Mouse (Mus musculus): Measurements from ENCODE around the gene Tlcd1. TPM values are rescaled to one million over a fixed set of nuclear protein-coding genes. Genes with fewer than 3 reads are reported as not detected.

Gene Tlcd1
- polyA plus RNA-seq, 1 experiment from 2014 or later = 13.2 TPM

DNA sequence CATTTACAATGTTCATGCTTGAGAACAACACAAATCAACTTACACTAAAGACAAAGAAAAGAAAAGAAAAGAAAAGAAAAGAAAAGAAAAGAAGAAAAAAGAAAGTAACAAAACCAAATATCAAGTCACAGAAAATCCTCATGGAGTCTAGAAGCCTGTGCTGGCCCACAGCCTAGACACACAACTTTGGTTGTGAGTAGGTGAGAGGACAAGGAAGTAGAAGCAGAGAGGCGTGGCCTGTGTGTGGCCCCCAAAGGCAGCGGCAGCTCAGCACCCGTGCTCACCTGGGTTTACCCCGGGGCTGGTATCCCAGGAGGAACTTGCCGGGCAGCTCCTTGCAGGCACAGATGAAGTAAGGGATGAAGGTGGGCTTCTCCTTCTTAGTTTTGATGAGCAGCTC is 35.0 kb downstream of the Tlcd1 start:
- Histone ChIP-seq H3K4me1 (replicated peaks) (no peaks in the 10 kb centered on the region), H3K27me3 (no peaks in the 10 kb centered on the region), H3K36me3 (peaks cover 94% of the 10 kb centered on the region), H3K27ac (replicated peaks) (no peak overlapping the region), H3K9me3 (no peaks in the 10 kb centered on the region), H3K4me3 (no peak overlapping the region), H3K9ac (no peak overlapping the region), H3K4me2 (no peak overlapping the region)
- ATAC-seq (ENCODE audit: low FRiP score, low read depth) = no peak
- WGBS = 91% methylated on average over 5 of the region's 5 CpGs

DNA sequence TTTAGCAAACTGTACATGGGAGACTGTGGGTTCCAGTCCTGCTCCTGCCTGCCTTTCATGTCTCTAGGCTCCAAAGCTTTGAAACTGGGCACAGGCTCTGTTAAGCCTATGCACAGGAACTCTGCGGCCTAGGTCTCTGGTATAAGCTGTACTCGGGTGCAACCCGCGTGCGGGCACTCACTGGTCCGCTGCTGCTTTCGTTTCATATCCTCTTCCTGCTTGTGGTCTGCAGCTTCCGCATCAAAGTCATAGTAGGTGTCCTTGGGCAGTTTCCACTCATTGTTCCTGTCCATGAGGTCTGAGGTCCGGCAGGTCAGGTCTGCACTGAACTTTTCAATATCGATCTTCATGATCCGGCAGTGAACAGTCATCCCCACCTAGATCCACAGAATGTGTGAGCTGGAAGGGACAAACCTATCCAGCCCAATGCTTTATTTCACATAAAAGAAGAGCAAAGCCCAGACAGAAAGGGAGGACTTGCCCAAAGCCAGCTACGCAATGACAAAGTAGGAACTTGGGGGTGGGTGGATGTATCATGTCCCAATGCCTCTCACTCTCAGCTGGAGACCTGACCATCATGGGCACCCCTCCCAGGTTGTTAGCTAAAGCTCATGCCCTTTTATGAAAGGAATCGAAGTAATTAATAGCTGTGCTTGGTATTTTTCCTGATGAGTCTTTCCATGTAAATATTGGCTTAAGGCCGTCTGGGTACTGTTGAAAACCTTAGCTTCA is 36.7 kb downstream of the Tlcd1 start:
- WGBS = 96% methylated on average over 14 of the region's 14 CpGs
- H3K27me3 ChIP-seq = no peaks in the 10 kb centered on the region
- H3K4me1 ChIP-seq (replicated peaks) = no peaks in the 10 kb centered on the region
- H3K36me3 ChIP-seq = peaks cover 93% of the 10 kb centered on the region
- H3K4me3 ChIP-seq = no peak overlapping the region
- H3K9me3 ChIP-seq = no peaks in the 10 kb centered on the region
- no peak overlapping the region for H3K9ac ChIP-seq
- no peak for ATAC-seq (ENCODE audit: low FRiP score, low read depth)
- H3K27ac ChIP-seq (replicated peaks) = no peak overlapping the region
- no peak overlapping the region for H3K4me2 ChIP-seq

DNA sequence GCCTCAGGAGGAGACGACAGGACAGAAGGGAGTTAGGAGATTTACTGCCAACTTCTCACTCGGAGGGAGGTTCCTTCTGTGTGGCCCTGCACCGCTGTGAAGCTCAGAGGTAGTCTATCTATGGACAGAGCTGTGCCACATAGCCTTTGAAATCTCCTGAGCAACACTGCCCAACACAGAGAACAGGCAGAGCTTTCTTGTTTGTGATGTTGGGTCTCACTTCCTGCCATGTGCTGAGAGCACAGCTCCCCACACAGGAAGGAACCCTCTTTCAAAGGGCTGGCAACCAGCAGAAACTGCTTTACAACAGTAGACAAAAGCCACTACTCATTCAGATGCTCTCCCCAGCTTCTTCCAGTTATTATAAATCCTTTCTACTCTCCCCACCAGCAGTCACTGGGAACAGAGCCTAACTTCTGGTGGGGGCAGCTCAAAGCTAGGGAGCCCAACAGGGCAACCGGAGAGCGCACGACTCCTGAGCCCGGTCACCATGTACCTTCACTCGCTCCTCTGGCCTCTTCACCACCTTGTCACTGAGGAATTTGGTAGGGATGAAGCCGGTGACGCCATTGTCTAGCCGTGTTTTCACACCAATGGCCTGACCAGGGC is 39.3 kb downstream of the Tlcd1 start:
- 81% methylated on average over 11 of the region's 11 CpGs for WGBS
- peak; percentile 79 for ATAC-seq (ENCODE audit: low FRiP score, low read depth)
- Histone ChIP-seq H3K4me1 (replicated peaks) (no peaks in the 10 kb centered on the region), H3K4me2 (no peak overlapping the region), H3K4me3 (no peak overlapping the region), H3K9me3 (no peaks in the 10 kb centered on the region), H3K36me3 (peaks cover 93% of the 10 kb centered on the region), H3K27ac (replicated peaks) (peak overlapping the region; percentile 74), H3K27me3 (no peaks in the 10 kb centered on the region), H3K9ac (no peak overlapping the region)

- H3K9me3 ChIP-seq = no peaks in the 10 kb centered on the region
- whole genome bisulfite sequencing = 90% methylated on average over 4 of the region's 4 CpGs
- H3K27ac ChIP-seq (replicated peaks) = no peak overlapping the region
- ATAC-seq (ENCODE audit: low FRiP score, low read depth) = no peak
- no peaks in the 10 kb centered on the region for H3K27me3 ChIP-seq
- no peak overlapping the region for H3K4me2 ChIP-seq
- no peak overlapping the region for H3K9ac ChIP-seq
- H3K36me3 ChIP-seq = peaks cover 96% of the 10 kb centered on the region
- H3K4me1 ChIP-seq (replicated peaks) = no peaks in the 10 kb centered on the region
- H3K4me3 ChIP-seq = no peak overlapping the region
These were observed 47.1 kb downstream of the Tlcd1 start for GRCm38 (mm10) chr11:78223586-78223985.

Small RNA genes lying within 50 kb of the gene (microRNA-seq; reads per million reads assigned to microRNA genes)
- not detected for gene Mir7653

Other genes starting within 250 kb of the Tlcd1 start
- 123 and 151 TPM in 2 replicates for gene Sez6, start 245.9 kb upstream of the Tlcd1 start, polyA plus RNA-seq (2015; fragmentation: Nextera tagmentation; extraction: Ambion mirVana)
- 15.1 and 19.0 TPM in 2 replicates for gene Phf12, start 194.0 kb upstream of the Tlcd1 start, polyA plus RNA-seq (2015; fragmentation: Nextera tagmentation; extraction: Ambion mirVana)
- 48.6 and 55.6 TPM in 2 replicates for gene Dhrs13, start 144.4 kb upstream of the Tlcd1 start, polyA plus RNA-seq (2015; fragmentation: Nextera tagmentation; extraction: Ambion mirVana)
- 103 and 106 TPM in 2 replicates for gene Flot2, start 138.8 kb upstream of the Tlcd1 start, polyA plus RNA-seq (2015; fragmentation: Nextera tagmentation; extraction: Ambion mirVana)
- 30.9 and 32.5 TPM in 2 replicates for gene Eral1, start 96.3 kb upstream of the Tlcd1 start, polyA plus RNA-seq (2015; fragmentation: Nextera tagmentation; extraction: Ambion mirVana)
- 24.0 and 33.3 TPM in 2 replicates for gene Fam222b, start 82.1 kb upstream of the Tlcd1 start, polyA plus RNA-seq (2015; fragmentation: Nextera tagmentation; extraction: Ambion mirVana)
- 98.7 and 102 TPM in 2 replicates for gene Traf4, start 11.1 kb upstream of the Tlcd1 start, polyA plus RNA-seq (2015; fragmentation: Nextera tagmentation; extraction: Ambion mirVana)
- 7.5 and 8.5 TPM in 2 replicates for gene Nek8, start within 50 bp of the Tlcd1 start, polyA plus RNA-seq (2015; fragmentation: Nextera tagmentation; extraction: Ambion mirVana)
- 743 and 824 TPM in 2 replicates for gene Rpl23a, start 6.9 kb downstream of the Tlcd1 start, polyA plus RNA-seq (2015; fragmentation: Nextera tagmentation; extraction: Ambion mirVana)
- gene Rab34, start 11.7 kb downstream of the Tlcd1 start, polyA plus RNA-seq (2015; fragmentation: Nextera tagmentation; extraction: Ambion mirVana) = 58.0 and 65.7 TPM in 2 replicates
- gene Proca1, start 16.7 kb downstream of the Tlcd1 start, polyA plus RNA-seq (2015; fragmentation: Nextera tagmentation; extraction: Ambion mirVana) = 3.1 and 3.2 TPM in 2 replicates
- gene Sdf2, start 69.0 kb downstream of the Tlcd1 start, polyA plus RNA-seq (2015; fragmentation: Nextera tagmentation; extraction: Ambion mirVana) = 91.6 and 92.1 TPM in 2 replicates
- gene Supt6, start 69.3 kb downstream of the Tlcd1 start, polyA plus RNA-seq (2015; fragmentation: Nextera tagmentation; extraction: Ambion mirVana) = 24.8 and 27.4 TPM in 2 replicates
- gene 2610507B11Rik, start 85.0 kb downstream of the Tlcd1 start, polyA plus RNA-seq (2015; fragmentation: Nextera tagmentation; extraction: Ambion mirVana) = 50.9 and 65.0 TPM in 2 replicates
- gene BC030499, start 114.1 kb downstream of the Tlcd1 start, polyA plus RNA-seq (2015; fragmentation: Nextera tagmentation; extraction: Ambion mirVana) = 0.26 and 0.32 TPM in 2 replicates
- 9.7 and 14.0 TPM in 2 replicates for gene Spag5, start 124.8 kb downstream of the Tlcd1 start, polyA plus RNA-seq (2015; fragmentation: Nextera tagmentation; extraction: Ambion mirVana)
- gene Aldoc, start 146.3 kb downstream of the Tlcd1 start, polyA plus RNA-seq (2015; fragmentation: Nextera tagmentation; extraction: Ambion mirVana) = 318 and 319 TPM in 2 replicates
- 84.6 and 92.9 TPM in 2 replicates for gene Pigs, start 151.7 kb downstream of the Tlcd1 start, polyA plus RNA-seq (2015; fragmentation: Nextera tagmentation; extraction: Ambion mirVana)
- gene Unc119, start 166.8 kb downstream of the Tlcd1 start, polyA plus RNA-seq (2015; fragmentation: Nextera tagmentation; extraction: Ambion mirVana) = 88.3 and 94.3 TPM in 2 replicates
- gene Foxn1, start 209.8 kb downstream of the Tlcd1 start, polyA plus RNA-seq (2015; fragmentation: Nextera tagmentation; extraction: Ambion mirVana) = not detected in 2 replicates
- not detected in 2 replicates for gene Slc13a2, start 245.5 kb downstream of the Tlcd1 start, polyA plus RNA-seq (2015; fragmentation: Nextera tagmentation; extraction: Ambion mirVana)

All from hindbrain, embryonic 15.5 days (tissue).